Mouse (Mus musculus) C2C12 (cell line): ENCODE data around the gene H3f3a.

ENCODE experiments used
- CEBPB ChIP-seq: IDR thresholded peaks from one replicate; pipeline ENCODE4 v1.6.1; 2011; ENCODE audit warnings: low read depth, mild to moderate bottlenecking, control low read depth, moderate library complexity
- CTCF ChIP-seq: IDR thresholded peaks from one replicate; pipeline ENCODE4 v1.5.1; 2011; ENCODE audit not compliant: control insufficient read depth, insufficient read depth, insufficient read length
- FOSL1 ChIP-seq: IDR thresholded peaks from one replicate; pipeline ENCODE4 v1.8.0; 2011; ENCODE audit warnings: mild to moderate bottlenecking, low read length; ENCODE audit not compliant: poor library complexity, insufficient read depth, severe bottlenecking
- MAX ChIP-seq: IDR thresholded peaks from one replicate; pipeline ENCODE4 v1.6.1; 2011; ENCODE audit warnings: mild to moderate bottlenecking, control low read depth
- MYOD1 ChIP-seq: IDR thresholded peaks from one replicate; pipeline ENCODE4 v1.6.1; 2011; ENCODE audit warnings: low read depth; ENCODE audit not compliant: control insufficient read depth, insufficient read length
- MYOG ChIP-seq: IDR thresholded peaks from one replicate; pipeline ENCODE4 v1.6.1; 2011; ENCODE audit not compliant: control insufficient read depth, insufficient read length; ENCODE audit errors: extremely low read depth
- USF1 ChIP-seq: IDR thresholded peaks from one replicate; pipeline ENCODE4 v1.6.1; 2011; ENCODE audit warnings: low read depth, mild to moderate bottlenecking, control low read depth, moderate library complexity

GRCm38 (mm10) chr1:180815371-180816024 lies 1.8 kb upstream of the H3f3a start:
- TF ChIP-seq USF1 (no peak), CTCF (no peak), MAX (no peak), MYOG (no peak), CEBPB (no peak), MYOD1 (no peak), FOSL1 (no peak)
